Mouse (Mus musculus): Measurements from ENCODE around the gene Ank3.

- no peak for TF ChIP-seq POLR2A (IDR thresholded peaks at IDR 0.05; ENCODE audit: low read depth, low read length)
- no peak for TF ChIP-seq CTCF (conservative IDR thresholded peaks at IDR 0.05; ENCODE audit: insufficient read depth, insufficient read length, low read depth, low read length)
These were observed 647.1 kb downstream of the Ank3 start for GRCm38 (mm10) chr10:70045722-70046121.
